Mouse (Mus musculus): ENCODE measurements around the gene Ackr2. TPM values are rescaled to one million over a fixed set of nuclear protein-coding genes. Genes with fewer than 3 reads are reported as not detected.
A peak's percentile ranks its signal among the peaks of the same experiment; 100 is the strongest.

Ackr2 gene
- total and polyA plus RNA-seq, 3 experiments: 0.84 to 3.1 (median 2.4) TPM

DNA sequence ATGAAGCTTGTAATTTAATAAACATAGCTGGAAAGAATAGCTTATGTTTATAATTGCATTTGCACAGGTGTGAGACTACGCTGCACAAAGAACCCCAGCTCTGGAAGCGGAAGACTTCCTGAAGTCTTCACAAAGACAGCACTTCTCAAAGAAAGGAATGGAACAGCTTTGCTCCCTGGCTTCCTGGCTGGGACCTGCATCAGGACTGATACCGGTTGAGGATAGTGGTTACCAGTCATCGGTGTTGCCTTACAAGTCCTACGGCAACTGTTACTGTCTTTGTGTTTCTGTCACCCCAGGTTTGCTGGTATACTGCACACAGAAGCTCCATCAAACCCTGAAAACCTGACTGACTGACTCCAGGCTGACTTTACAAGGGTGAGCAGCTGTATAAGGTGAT is 28.7 kb upstream of the Ackr2 start:
- TF ChIP-seq POLR2A (IDR thresholded peaks at IDR 0.05; ENCODE audit: insufficient read depth, low read depth, low read length) (no peak), EP300 (IDR thresholded peaks at IDR 0.05; ENCODE audit: insufficient read depth, low read depth, low read length) (no peak), CTCF (IDR thresholded peaks at IDR 0.05) (no peak)
- no peaks in the 10 kb centered on the region for H3K79me2 ChIP-seq (replicated peaks; ENCODE audit: control insufficient read depth, insufficient read depth, low read length)
- no peak overlapping the region for H3K9ac ChIP-seq (ENCODE audit: low read depth, low read length)
- WGBS: 85% methylated on average over 5 of the region's 5 CpGs
- DNase-seq: no peak
- no peak overlapping the region for H3K27ac ChIP-seq
- no peaks in the 10 kb centered on the region for H3K27me3 ChIP-seq (ENCODE audit: control insufficient read depth, insufficient read depth, low read length)
- no peaks in the 10 kb centered on the region for H3K36me3 ChIP-seq (ENCODE audit: control insufficient read depth, insufficient read depth, low read length)
- H3K4me3 ChIP-seq: no peak overlapping the region
- no peaks in the 10 kb centered on the region; the same call in 1 of the 2 replicates for H3K4me1 ChIP-seq (ENCODE audit: control insufficient read depth, insufficient read depth, low read length)
- intact Hi-C loops (cut with DNase I): no loop called here

DNA sequence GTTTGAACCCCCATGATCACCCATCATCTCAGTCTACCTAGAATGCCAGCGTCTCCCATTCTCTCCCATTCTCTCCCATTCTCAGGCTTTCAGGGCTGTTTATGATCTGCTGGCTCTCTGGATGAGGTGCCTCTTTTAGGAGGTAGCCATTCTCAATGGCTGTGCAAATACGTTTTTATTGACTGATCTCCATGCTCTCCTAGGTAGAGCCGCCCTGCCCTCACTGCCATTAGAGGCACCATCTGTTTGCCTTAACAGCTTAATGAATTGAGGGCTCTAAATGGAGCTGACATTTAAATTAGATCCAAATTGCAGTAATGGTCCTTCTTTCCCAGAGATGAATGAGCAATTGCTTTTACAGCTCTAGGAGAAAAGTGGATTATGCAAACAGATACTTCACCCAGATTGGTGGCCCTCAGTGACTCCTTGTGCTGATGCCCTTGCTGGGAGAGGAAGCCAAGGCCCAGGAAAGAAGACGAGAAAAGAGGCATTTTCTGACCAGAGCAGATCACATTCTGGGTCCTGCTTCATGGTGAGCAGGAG is 28.1 kb upstream of the Ackr2 start:
- H3K79me2 ChIP-seq (replicated peaks; ENCODE audit: control insufficient read depth, insufficient read depth, low read length): no peaks in the 10 kb centered on the region
- 79% methylated on average over 4 of the region's 4 CpGs for WGBS
- H3K9ac ChIP-seq (ENCODE audit: low read depth, low read length): no peak overlapping the region
- intact Hi-C loops (cut with DNase I): no loop called here
- no peak for DNase-seq
- no peak overlapping the region for H3K27ac ChIP-seq
- no peaks in the 10 kb centered on the region; the same call in 1 of the 2 replicates for H3K4me1 ChIP-seq (ENCODE audit: control insufficient read depth, insufficient read depth, low read length)
- H3K36me3 ChIP-seq (ENCODE audit: control insufficient read depth, insufficient read depth, low read length): no peaks in the 10 kb centered on the region
- no peaks in the 10 kb centered on the region for H3K27me3 ChIP-seq (ENCODE audit: control insufficient read depth, insufficient read depth, low read length)
- TF ChIP-seq CTCF (IDR thresholded peaks at IDR 0.05) (no peak), EP300 (IDR thresholded peaks at IDR 0.05; ENCODE audit: insufficient read depth, low read depth, low read length) (no peak), POLR2A (IDR thresholded peaks at IDR 0.05; ENCODE audit: insufficient read depth, low read depth, low read length) (no peak)
- no peak overlapping the region for H3K4me3 ChIP-seq

DNA sequence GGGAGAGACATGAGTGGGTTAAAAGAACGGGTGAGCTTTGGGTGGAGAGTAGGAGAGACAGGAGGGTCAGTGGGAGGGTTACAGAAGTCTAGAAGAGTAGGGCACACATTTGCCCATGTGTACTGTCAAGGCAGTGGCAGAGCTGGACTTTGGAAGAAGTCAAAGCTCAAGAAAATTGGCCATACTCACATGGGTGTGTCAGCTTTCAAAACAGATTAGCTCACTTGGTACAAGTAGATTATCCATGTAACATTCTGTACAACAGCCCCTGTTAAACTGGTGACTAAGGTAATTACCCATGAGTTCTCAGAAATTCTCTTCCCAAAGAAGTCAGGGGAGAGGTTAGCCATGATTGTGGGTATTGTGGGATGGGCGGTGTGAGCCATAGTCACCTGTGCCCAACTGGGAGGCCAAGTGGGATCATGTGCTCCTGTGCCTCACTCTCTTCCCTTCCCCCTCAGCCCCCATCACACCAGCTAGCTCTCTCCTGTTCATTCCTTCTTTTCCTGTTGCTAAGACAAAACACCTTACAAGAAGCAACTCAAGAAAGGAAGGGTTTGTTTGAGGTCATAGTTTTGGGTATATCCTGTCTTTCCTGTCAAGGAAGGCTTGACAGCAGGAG is 26.0 kb upstream of the Ackr2 start:
- Histone ChIP-seq H3K4me3 (no peak overlapping the region), H3K27me3 (ENCODE audit: control insufficient read depth, insufficient read depth, low read length) (no peaks in the 10 kb centered on the region), H3K27ac (no peak overlapping the region), H3K36me3 (ENCODE audit: control insufficient read depth, insufficient read depth, low read length) (no peaks in the 10 kb centered on the region), H3K79me2 (replicated peaks; ENCODE audit: control insufficient read depth, insufficient read depth, low read length) (no peaks in the 10 kb centered on the region), H3K4me1 (ENCODE audit: control insufficient read depth, insufficient read depth, low read length) (no peaks in the 10 kb centered on the region; the same call in 1 of the 2 replicates), H3K9ac (ENCODE audit: low read depth, low read length) (no peak overlapping the region)
- intact Hi-C loops (cut with DNase I): no loop called here
- no peak for TF ChIP-seq CTCF (IDR thresholded peaks at IDR 0.05)
- TF ChIP-seq EP300 (IDR thresholded peaks at IDR 0.05; ENCODE audit: insufficient read depth, low read depth, low read length): no peak
- TF ChIP-seq POLR2A (IDR thresholded peaks at IDR 0.05; ENCODE audit: insufficient read depth, low read depth, low read length): no peak
- DNase-seq: no peak
- WGBS: 82% methylated on average over 2 of the region's 2 CpGs

DNA sequence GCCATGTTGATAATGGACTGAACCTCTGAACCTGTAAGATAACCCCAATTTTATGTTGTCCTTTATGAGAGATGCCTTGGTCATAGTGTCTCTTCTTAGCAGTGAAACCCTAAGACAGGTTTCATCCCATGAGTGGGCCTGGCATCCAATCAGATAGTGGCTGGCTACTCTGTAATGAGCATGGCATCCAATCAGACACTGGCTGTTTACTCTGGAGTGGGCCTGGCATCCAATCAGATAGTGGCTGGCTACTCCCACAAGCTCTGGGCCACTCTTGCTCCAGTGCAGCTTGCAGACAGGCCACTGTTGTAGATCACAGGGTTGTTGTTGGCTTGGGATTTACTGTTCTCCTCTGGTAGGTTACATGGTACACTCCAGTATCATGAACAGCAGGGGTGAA is 24.6 kb upstream of the Ackr2 start:
- no peaks in the 10 kb centered on the region for H3K27me3 ChIP-seq (ENCODE audit: control insufficient read depth, insufficient read depth, low read length)
- no peaks in the 10 kb centered on the region for H3K79me2 ChIP-seq (replicated peaks; ENCODE audit: control insufficient read depth, insufficient read depth, low read length)
- no peak overlapping the region for H3K27ac ChIP-seq
- no peak for DNase-seq
- no peaks in the 10 kb centered on the region for H3K36me3 ChIP-seq (ENCODE audit: control insufficient read depth, insufficient read depth, low read length)
- no peak overlapping the region for H3K9ac ChIP-seq (ENCODE audit: low read depth, low read length)
- intact Hi-C loops (cut with DNase I): no loop called here
- no peaks in the 10 kb centered on the region; the same call in 1 of the 2 replicates for H3K4me1 ChIP-seq (ENCODE audit: control insufficient read depth, insufficient read depth, low read length)
- TF ChIP-seq CTCF (IDR thresholded peaks at IDR 0.05): no peak
- TF ChIP-seq EP300 (IDR thresholded peaks at IDR 0.05; ENCODE audit: insufficient read depth, low read depth, low read length): no peak
- no peak for TF ChIP-seq POLR2A (IDR thresholded peaks at IDR 0.05; ENCODE audit: insufficient read depth, low read depth, low read length)
- H3K4me3 ChIP-seq: no peak overlapping the region

DNA sequence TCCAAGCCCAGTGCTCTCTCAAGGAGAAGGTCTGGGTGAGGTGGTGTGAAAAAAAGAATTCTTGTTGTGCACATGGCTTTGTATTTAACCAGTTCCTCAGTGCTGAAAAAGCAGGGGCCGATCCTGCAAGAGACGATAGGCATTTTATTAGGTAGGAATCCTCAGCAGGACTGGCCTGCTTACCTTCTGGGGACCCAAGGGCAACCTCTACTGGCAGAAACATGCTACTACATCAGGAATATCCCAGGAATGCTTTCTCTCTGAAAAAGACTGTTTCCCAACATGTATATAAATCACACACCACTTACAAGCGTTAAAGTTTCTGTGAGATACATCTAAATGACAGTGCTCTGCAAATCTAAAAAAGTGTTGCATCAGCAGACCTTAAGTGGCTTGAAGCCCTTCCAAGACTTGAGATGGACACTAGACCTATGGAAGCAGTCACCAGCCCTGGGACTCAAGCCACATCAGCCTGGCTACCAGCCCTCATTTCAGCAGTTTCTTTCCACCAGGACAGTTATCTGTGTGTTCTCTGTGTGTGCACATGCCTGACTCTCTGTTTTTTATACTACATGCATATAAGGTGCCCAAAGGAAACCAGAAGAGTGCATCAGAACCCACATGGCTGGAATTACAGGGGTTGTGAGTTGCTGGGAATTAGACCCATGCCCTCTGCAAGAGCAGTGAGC is 21.0 kb upstream of the Ackr2 start:
- no peak for DNase-seq
- intact Hi-C loops (cut with DNase I): loop anchor here (1.0 kb wide), 2 partner anchors 31 to 46 kb away; no protein-coding TSS in a partner anchor
- H3K4me3 ChIP-seq: no peak overlapping the region
- H3K36me3 ChIP-seq (ENCODE audit: control insufficient read depth, insufficient read depth, low read length): no peaks in the 10 kb centered on the region
- H3K27ac ChIP-seq: no peak overlapping the region
- H3K4me1 ChIP-seq (ENCODE audit: control insufficient read depth, insufficient read depth, low read length): peaks cover 5% of the 10 kb centered on the region
- no peak overlapping the region for H3K9ac ChIP-seq (ENCODE audit: low read depth, low read length)
- no peaks in the 10 kb centered on the region for H3K79me2 ChIP-seq (replicated peaks; ENCODE audit: control insufficient read depth, insufficient read depth, low read length)
- no peaks in the 10 kb centered on the region for H3K27me3 ChIP-seq (ENCODE audit: control insufficient read depth, insufficient read depth, low read length)
- WGBS: 6% methylated on average over 3 of the region's 3 CpGs
- TF ChIP-seq EP300 (IDR thresholded peaks at IDR 0.05; ENCODE audit: insufficient read depth, low read depth, low read length): peak; percentile 44; the same call in 1 of the 2 replicates
- TF ChIP-seq POLR2A (IDR thresholded peaks at IDR 0.05; ENCODE audit: insufficient read depth, low read depth, low read length): no peak
- peak; percentile 98 for TF ChIP-seq CTCF (IDR thresholded peaks at IDR 0.05)

DNA sequence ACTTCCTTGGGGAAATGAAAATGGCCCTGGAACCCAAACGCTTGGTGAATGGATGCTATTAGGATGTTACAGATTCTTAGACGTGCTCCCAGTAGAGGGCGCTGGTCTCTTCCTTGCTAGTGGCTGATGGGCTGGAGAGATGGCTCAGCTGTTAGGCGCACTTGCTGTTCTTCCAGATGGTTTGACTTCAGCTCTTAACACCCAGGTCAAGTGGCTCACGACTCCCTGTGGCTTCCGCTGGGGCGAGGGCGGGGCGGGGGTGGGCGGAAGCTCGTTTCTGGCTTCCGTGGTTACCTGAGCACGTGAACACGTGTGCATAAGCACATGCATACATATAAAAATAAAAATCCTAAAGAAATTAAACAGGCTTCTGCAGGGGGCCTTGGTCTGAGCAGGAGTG is 17.3 kb upstream of the Ackr2 start:
- H3K27me3 ChIP-seq (ENCODE audit: control insufficient read depth, insufficient read depth, low read length): no peaks in the 10 kb centered on the region
- H3K4me1 ChIP-seq (ENCODE audit: control insufficient read depth, insufficient read depth, low read length): peaks cover 7% of the 10 kb centered on the region
- H3K9ac ChIP-seq (ENCODE audit: low read depth, low read length): no peak overlapping the region
- 19% methylated on average over 14 of the region's 14 CpGs for WGBS
- TF ChIP-seq POLR2A (IDR thresholded peaks at IDR 0.05; ENCODE audit: insufficient read depth, low read depth, low read length) (no peak), CTCF (IDR thresholded peaks at IDR 0.05) (peak; percentile 69), EP300 (IDR thresholded peaks at IDR 0.05; ENCODE audit: insufficient read depth, low read depth, low read length) (peak; percentile 82; the same call in 1 of the 2 replicates)
- H3K36me3 ChIP-seq (ENCODE audit: control insufficient read depth, insufficient read depth, low read length): no peaks in the 10 kb centered on the region
- DNase-seq: peak; percentile 73 to 77
- intact Hi-C loops (cut with DNase I): loop anchor here (2.0 kb wide), 1 partner anchor 104 kb away; no protein-coding TSS in a partner anchor
- H3K27ac ChIP-seq: no peak overlapping the region; the same call in 1 of the 2 replicates
- no peak overlapping the region for H3K4me3 ChIP-seq
- H3K79me2 ChIP-seq (replicated peaks; ENCODE audit: control insufficient read depth, insufficient read depth, low read length): no peaks in the 10 kb centered on the region

All from heart, adult 2 months (tissue).